Mouse (Mus musculus) right cerebral cortex, postnatal 14 days (tissue): Measurements from ENCODE around the gene Nectin3.
"Not testable (repeated sequence)": the region's sequence is repeated elsewhere in the genome, so short reads cannot be mapped to it uniquely, and the experiment has no call there.

Experiments used
- DNase-seq: peaks from one replicate; pipeline ENCODE4 v3.0.0; 2022

Gene Nectin3

DNA sequence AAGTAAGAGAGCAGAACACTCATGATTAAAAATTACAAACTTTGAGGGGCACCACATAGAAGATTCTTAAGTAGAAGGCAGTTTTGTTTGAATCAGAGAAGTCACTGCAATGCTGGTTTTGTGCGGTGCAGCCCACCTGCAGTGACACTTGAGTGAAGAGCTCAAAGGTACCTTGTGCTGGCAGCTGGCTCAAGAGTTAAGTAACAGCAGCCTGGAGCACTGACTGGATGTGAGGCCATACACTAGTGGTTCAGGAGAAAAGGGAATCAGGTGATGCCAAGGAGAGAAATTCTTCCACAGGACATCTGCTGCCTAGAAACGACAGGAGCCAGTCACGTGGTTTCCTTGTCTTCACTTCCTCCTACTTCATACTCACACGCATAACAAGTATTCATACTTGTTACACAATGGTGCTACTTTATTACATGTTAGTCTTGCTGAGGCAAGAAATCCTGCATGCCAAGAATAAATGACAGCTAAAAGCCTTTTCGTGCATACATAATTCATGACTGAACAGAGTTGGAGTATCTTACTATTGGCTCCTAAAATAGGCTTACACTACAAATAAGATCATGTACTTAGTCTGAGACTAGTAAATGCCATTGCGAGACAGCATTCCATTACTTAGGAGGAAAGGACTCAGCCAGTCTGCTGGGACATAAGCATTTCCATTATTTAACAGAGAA lies 88.1 kb downstream of the Nectin3 start:
- no peak for DNase-seq

GRCm38 (mm10) chr16:46407997-46408396 lies 90.3 kb downstream of the Nectin3 start:
- no peak for DNase-seq

- no peak for DNase-seq
These were observed 91.3 kb downstream of the Nectin3 start for GRCm38 (mm10) chr16:46406844-46407639.

DNA sequence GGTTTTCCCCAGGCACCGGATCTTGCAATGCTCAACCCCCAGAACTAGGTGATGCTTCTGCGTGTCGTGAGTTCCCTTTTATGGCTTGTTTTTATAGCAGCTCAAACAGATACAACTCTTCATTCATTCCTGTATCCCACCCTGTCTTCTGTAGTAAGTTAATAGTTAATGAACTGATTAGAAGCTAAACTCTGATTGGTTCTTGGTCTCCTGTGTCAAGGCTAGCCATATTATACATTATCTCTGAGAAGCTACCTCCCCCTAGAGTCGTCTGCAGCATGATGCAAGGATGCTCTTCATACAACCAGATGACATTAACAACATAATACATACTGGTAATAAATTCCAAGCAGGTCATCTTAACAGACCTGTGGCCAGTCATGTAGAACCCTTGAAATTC lies 100.4 kb downstream of the Nectin3 start:
- no peak for DNase-seq

DNA sequence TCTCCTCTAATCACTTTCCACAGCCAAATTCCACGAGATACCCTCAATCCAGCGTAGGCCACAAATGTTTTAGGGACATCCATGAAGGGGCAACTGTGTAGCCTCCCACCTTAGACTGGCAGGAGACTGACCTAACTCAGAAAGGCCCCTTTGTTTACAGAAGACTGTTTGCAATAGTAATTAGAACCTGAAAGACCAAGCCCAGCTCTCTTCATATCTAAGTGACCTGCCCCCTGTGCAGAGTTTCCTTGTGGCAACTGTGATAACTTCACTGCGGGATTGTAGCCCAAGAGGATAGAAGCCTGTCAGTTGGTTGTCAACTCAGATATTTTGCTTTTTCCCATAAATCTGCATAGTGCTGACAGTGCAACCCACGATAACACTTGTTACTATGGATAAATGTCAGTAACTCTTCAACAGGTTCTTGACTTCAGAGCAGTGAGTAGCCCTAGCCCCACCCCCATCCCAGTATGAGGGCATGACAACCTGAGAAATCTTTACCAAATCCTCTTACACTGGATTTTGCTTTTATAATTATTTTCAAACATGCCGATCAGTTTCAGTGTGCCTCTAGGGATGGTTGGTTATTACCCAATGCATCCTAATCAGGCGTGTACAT lies 108.8 kb downstream of the Nectin3 start:
- no peak for DNase-seq

DNA sequence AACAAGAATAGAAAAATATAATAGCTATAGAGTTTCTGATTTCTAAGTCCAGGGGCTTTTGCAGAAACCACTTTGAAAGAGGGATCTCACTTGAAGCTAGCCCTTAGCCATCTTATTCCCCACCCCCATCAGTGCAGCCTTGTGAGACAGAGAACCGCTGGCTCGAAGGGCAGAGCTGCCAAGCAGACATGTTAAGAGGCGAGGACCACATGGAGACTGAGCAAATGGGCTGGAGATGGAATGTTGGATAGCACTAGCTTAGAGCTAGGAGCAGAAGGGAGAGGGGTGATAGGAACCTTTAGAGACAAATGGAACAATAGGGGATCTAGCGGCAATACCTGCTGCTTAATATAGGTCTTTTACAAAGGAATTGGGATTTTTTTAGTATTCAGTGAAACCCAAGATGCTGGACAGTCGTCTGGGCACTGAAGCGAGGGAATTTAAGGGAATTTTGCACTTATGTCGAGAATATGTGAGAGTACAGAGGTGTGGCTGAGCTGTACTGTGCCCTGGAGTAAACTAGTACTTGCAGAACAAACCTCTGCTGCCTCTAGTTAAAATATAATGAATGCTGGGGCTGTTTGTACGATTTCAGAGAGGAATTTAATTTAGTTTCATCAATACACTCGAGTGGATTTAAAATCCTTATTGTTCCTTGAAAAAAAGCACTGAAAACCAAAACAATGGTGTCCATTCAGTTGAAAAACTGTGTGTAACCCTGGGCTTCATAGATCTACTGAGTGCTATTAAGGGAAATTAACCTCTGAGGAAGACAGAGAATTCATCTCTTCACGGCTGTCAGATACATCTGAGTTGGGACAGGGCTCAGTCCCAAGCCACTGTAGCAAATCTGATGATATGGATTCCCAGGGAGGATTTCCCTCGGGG lies 109.6 kb downstream of the Nectin3 start:
- DNase-seq = no peak

- no peak for DNase-seq
These were observed 114.0 kb downstream of the Nectin3 start for GRCm38 (mm10) chr16:46384279-46384678.

- DNase-seq = no peak
These were observed 115.0 kb downstream of the Nectin3 start for GRCm38 (mm10) chr16:46383344-46383743.

- no peak for DNase-seq
These were observed 121.8 kb downstream of the Nectin3 start for GRCm38 (mm10) chr16:46376575-46376974.

DNA sequence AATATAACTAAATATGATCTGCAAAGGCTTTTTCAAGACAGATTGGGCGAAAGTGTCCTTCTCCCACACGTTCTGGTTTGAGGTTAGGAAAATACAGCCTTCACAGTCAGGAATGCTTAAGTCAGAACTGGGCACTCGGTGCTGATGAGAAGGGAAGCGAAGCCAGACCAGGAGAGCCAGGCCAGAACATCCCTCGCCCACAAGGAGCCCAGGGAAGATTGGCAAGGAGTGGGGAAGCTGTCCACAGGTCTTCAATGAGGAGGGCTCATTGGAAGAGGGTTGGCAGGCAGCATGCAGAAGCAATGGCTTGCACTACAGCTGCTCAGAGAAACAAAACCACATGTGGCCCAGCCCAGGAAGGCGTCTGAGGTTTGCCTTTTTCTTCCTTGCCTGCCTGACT lies 136.3 kb downstream of the Nectin3 start:
- DNase-seq = no peak

GRCm38 (mm10) chr16:46357658-46358057 lies 140.7 kb downstream of the Nectin3 start:
- DNase-seq = not testable (repeated sequence)

GRCm38 (mm10) chr16:46356663-46357062 lies 141.7 kb downstream of the Nectin3 start:
- DNase-seq = no peak
